Mouse (Mus musculus) embryonic facial prominence, embryonic 13.5 days (tissue): ENCODE measurements around the gene Pxmp4. TPM values are rescaled to one million over a fixed set of nuclear protein-coding genes. Genes with fewer than 3 reads are reported as not detected.

Experiments
- ATAC-seq: fragments of 200-750 bp; cut with Nextera tagmentation; 2 replicates; pipeline ENCODE4 v1.8.0; 2017; ENCODE audit warnings: low read depth; ENCODE audit not compliant: insufficient number of reproducible peaks, insufficient read depth, low FRiP score, low TSS enrichment
- H3K27ac ChIP-seq: fragments of 300-500 bp; sonication (generic); 2 replicates; pipeline ENCODE4 v1.5.1; 2015; ENCODE audit warnings: moderate library complexity, mild to moderate bottlenecking, inconsistent platforms
- H3K27me3 ChIP-seq: fragments of 300-500 bp; sonication (generic); 2 replicates; pipeline ENCODE4 v1.6.1; 2015; ENCODE audit warnings: mild to moderate bottlenecking, inconsistent platforms
- H3K36me3 ChIP-seq: fragments of 300-500 bp; sonication (generic); 2 replicates; pipeline ENCODE4 v1.6.1; 2015; ENCODE audit warnings: mild to moderate bottlenecking, inconsistent platforms
- H3K4me1 ChIP-seq: fragments of 300-500 bp; sonication (generic); 2 replicates; pipeline ENCODE4 v1.6.1; 2015; ENCODE audit warnings: inconsistent platforms
- H3K4me2 ChIP-seq: fragments of 300-500 bp; sonication (generic); 2 replicates; pipeline ENCODE4 v1.6.1; 2015; ENCODE audit warnings: moderate library complexity, mild to moderate bottlenecking, inconsistent platforms
- H3K4me3 ChIP-seq: fragments of 300-500 bp; sonication (generic); 2 replicates; pipeline ENCODE4 v1.5.1; 2015; ENCODE audit warnings: mild to moderate bottlenecking, inconsistent platforms
- H3K9ac ChIP-seq: fragments of 300-500 bp; sonication (generic); 2 replicates; pipeline ENCODE4 v1.6.1; 2015; ENCODE audit warnings: mild to moderate bottlenecking, inconsistent platforms
- H3K9me3 ChIP-seq: fragments of 300-500 bp; sonication (generic); 2 replicates; pipeline ENCODE4 v1.6.1; 2016; ENCODE audit warnings: inconsistent platforms
- WGBS: fragments of 180-500 bp; shearing (Covaris S2); methylation state at CpG from one replicate; pipeline ENCODE4 v1.1.7; 2015; ENCODE audit warnings: mixed read lengths; 5-methylcytosine and 5-hydroxymethylcytosine counted together
- polyA plus RNA-seq: library from polyadenylated mRNA; unstranded; fragments of >200 nt; fragmentation: Nextera tagmentation; extraction: Ambion mirVana; gene quantifications from 2 replicates; pipeline ENCODE4 v1.2.1, GENCODE M21; 2015

Gene Pxmp4
- polyA plus RNA-seq, 1 experiment from 2014 or later, result 24.7 TPM

DNA sequence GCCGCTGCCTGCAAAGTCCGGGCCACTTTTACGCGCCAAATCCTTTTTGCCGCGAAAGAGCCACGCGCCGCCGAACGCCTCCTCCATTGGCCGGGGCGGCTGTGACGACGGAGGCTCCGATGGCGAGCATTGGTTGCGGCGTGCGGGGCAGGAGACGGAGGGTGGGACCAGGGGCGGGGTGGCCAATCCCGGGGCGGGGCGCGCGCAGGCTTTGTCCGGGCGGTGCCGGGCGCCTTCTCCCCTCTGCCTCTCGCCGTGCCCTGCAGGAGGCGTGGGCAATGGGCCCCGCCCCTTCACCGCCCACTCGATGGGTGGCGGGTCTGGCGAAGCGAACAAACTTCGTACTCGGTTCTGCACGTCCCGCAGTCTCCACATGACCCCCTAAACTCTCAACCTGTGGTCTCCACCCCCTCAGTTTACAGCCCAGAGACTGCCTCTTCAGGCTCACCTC is 33.6 kb downstream of the Pxmp4 start, which contains the start of gene E2f1:
TSS of gene E2f1 (minus strand) at position 57 of the 451 bp plus-strand sequence.
- peak within 1 kb of the TSS; percentile 80 for H3K9ac ChIP-seq
- no peaks in the 10 kb centered on the region for H3K27me3 ChIP-seq
- H3K9me3 ChIP-seq, result no peaks in the 10 kb centered on the region
- peak; percentile 98 for ATAC-seq
- 0% methylated on average over 43 of the region's 44 CpGs for WGBS
- H3K27ac ChIP-seq, result peak within 1 kb of the TSS; percentile 88
- no peaks in the 10 kb centered on the region for H3K36me3 ChIP-seq
- peak within 1 kb of the TSS; percentile 86 for H3K4me2 ChIP-seq
- H3K4me1 ChIP-seq, result peaks cover 48% of the 10 kb centered on the region
- H3K4me3 ChIP-seq, result peak within 1 kb of the TSS; percentile 77

DNA sequence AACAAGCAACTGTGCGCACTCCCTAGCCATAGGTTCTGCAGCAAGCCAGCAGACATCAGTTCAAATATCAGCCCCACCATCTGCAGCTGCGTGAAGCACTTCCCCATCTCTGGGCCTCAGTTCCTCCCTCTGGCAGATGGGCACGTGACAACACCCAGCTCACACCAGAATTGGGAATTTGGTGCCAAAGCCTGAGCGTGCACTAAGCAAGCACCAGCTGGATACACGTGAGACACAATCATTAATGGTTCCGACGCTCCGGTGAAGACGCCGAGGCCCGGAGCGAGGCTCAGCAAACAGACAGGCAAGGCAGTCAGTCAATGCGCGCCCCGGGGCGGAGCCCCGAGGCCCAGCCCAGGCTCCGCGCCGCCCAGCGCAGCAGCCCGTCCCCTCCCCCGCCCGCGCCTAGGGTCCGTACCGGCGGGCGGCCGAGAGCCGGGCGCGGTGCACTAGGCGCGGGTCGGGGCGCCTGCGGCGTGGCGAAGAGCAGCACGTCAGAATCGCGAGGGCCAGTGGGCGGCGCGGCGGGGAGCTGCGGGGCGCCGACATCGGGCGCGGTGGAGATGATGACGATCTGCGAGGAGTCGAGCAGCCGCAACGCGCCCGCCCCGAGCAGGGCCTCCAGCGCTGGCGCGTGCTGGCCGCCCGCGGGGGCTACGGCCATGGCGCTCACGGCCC is 34.3 kb downstream of the Pxmp4 start:
- ATAC-seq, result peak; percentile 54
- 0% methylated on average over 48 of the region's 70 CpGs for WGBS

DNA sequence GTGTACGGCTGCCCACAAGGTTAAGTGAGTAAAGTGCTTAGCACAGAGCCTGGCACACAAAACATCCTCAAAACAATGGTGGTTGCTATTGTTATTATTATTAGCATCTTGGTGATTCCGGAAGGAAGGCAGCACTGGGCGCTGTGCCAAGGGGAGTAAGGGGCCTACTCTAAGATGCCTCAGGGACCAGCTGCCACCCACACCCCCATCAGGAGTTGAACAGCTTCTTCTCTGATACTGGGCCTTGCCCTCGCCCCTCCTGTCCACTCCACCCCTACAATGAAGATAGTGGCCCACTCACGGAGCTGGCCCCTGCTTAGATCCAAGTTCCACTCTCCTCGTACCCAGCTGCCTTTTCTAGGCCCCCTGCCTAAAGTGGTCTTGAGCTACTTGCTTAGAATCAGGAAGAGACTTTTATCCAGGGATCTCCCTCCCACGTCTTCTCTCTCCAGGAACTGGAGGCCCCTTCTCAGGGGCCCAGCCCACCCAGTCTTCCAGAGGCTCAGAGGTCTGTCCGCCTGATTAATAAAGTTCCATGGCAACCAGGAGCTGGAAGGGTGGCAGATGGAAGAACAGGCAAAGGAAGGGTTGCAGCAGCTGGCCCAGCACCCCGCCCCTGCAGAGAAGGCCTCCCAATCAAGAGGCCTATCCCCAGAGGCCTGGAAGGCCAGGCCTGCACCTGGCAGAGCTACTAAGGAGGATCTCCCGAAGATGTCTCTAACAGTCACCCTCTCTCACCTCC is 35.0 kb downstream of the Pxmp4 start:
- peaks cover 9% of the 10 kb centered on the region for H3K36me3 ChIP-seq
- H3K4me2 ChIP-seq, result peak overlapping the region; percentile 86
- H3K27ac ChIP-seq, result peak overlapping the region; percentile 88
- H3K4me1 ChIP-seq, result peaks cover 48% of the 10 kb centered on the region
- no peak for ATAC-seq
- no peaks in the 10 kb centered on the region for H3K27me3 ChIP-seq
- H3K4me3 ChIP-seq, result peak overlapping the region; percentile 77
- 18% methylated on average over 10 of the region's 10 CpGs for WGBS
- H3K9ac ChIP-seq, result peak overlapping the region; percentile 80
- H3K9me3 ChIP-seq, result no peaks in the 10 kb centered on the region

More for the DNA sequence above, 34.3 kb downstream of the Pxmp4 start:
- Histone ChIP-seq H3K27ac (peak overlapping the region; percentile 88), H3K4me3 (peak overlapping the region; percentile 77), H3K27me3 (no peaks in the 10 kb centered on the region), H3K4me1 (peaks cover 48% of the 10 kb centered on the region), H3K9me3 (no peaks in the 10 kb centered on the region), H3K4me2 (peak overlapping the region; percentile 86), H3K36me3 (peaks cover 2% of the 10 kb centered on the region), H3K9ac (peak overlapping the region; percentile 80)

DNA sequence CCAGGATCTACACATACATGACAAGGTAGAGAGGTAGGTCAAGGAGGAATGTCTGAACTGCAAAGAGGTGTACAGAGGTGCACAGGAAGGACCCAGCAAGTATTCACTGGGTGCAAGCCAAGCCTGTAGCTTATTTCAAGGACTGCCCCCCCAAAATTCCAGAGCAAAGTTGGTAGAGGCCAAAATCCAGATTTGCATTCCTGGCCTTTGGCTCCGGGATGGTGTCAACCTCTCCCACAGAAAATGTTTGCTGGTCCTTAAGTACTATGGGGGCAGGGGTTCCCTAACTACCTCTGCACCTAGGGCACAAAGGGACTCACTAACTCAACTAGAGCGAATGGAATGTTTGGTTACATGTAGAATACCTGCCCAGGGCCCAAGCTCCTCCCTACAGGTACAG is 35.7 kb downstream of the Pxmp4 start:
- H3K27me3 ChIP-seq, result no peaks in the 10 kb centered on the region
- peak overlapping the region; percentile 80 for H3K9ac ChIP-seq
- H3K36me3 ChIP-seq, result peaks cover 16% of the 10 kb centered on the region
- no peak for ATAC-seq
- H3K4me2 ChIP-seq, result peak overlapping the region; percentile 86
- 77% methylated on average over 2 of the region's 2 CpGs for WGBS
- peak overlapping the region; percentile 88; the same call in 1 of the 2 replicates for H3K27ac ChIP-seq
- H3K4me3 ChIP-seq, result peak overlapping the region; percentile 77
- H3K4me1 ChIP-seq, result peaks cover 48% of the 10 kb centered on the region
- H3K9me3 ChIP-seq, result no peaks in the 10 kb centered on the region

DNA sequence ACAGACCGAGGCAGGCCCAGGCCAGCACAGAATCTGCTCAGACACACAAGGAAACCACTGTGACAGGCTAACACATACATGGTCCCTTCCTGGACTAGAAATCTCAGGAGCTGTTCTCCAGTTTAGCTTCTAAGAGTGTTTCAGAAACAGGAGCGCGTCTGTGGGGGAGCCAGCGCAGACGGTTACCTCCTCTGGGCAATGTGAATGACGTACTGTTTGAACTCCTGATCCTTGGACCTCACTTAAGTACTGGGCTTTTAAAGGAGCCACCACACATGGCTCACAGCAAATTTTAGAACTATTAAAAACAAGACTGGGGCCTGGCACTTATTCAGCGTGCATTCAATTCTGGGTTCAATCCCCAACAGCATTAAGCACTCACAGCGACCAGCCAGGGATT is 36.9 kb downstream of the Pxmp4 start:
- H3K4me1 ChIP-seq, result peaks cover 48% of the 10 kb centered on the region
- no peaks in the 10 kb centered on the region for H3K9me3 ChIP-seq
- peak overlapping the region; percentile 9; the same call in 1 of the 2 replicates for H3K4me2 ChIP-seq
- ATAC-seq, result no peak
- peaks cover 21% of the 10 kb centered on the region for H3K36me3 ChIP-seq
- 0 out of 2 replicates have a peak overlapping the region, but pooled peaks have one; percentile 27 for H3K9ac ChIP-seq
- 44% methylated on average over 8 of the region's 8 CpGs for WGBS
- H3K27ac ChIP-seq, result peak overlapping the region; percentile 33; the same call in 1 of the 2 replicates
- H3K4me3 ChIP-seq, result no peak overlapping the region
- H3K27me3 ChIP-seq, result no peaks in the 10 kb centered on the region

DNA sequence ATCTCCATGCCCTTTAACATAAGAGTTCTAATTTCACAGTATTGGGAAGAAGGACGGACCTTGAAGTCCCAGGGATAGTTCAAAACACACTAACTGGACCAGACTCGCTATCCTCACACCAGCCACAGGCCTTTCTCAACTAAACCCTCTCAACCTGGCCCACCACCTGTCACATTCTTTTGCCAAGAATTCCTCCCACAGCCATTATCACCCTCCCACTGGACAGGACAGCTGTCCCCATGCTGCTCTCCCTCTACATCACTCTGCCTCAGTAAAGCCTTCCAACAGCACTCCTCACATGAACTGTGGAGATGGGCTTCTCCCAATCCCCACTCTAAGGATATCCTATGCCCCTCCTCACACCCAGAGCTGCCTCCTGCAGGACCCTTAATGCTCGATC is 37.9 kb downstream of the Pxmp4 start:
- Histone ChIP-seq H3K27ac (no peak overlapping the region), H3K4me2 (no peak overlapping the region), H3K9me3 (no peaks in the 10 kb centered on the region), H3K27me3 (no peaks in the 10 kb centered on the region), H3K4me3 (no peak overlapping the region), H3K4me1 (peaks cover 41% of the 10 kb centered on the region), H3K36me3 (peaks cover 30% of the 10 kb centered on the region), H3K9ac (peak overlapping the region; percentile 36; the same call in 1 of the 2 replicates)
- ATAC-seq, result no peak
- WGBS, result 81% methylated on average over 3 of the region's 3 CpGs

DNA sequence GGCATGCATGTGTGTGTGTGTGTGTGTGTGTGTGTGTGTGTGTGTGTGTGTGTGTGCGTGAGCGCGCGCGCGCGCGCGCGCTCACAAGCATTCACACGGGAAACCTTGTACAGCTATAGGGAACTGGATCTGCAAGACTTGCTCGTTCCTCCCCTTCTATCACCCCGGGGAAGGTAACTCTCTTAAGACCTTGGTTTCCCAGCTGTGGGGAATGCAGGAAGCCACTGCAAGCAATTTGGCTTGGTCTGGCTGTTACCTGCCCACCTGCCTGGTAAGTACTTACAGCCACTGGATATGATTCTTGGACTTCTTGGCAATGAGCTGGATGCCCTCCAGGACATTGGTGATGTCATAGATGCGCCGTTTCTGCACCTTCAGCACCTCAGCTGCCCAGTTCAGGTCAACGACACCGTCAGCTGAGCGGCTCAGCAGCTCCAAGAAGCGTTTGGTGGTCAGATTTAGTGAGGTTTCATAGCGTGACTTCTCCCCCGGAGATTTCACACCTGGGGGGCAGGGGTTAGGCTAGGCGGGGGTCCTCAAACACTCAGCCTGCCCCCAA is 39.8 kb downstream of the Pxmp4 start:
- no peak overlapping the region for H3K4me2 ChIP-seq
- H3K4me3 ChIP-seq, result no peak overlapping the region
- H3K9me3 ChIP-seq, result no peaks in the 10 kb centered on the region
- no peak for ATAC-seq
- no peak overlapping the region for H3K27ac ChIP-seq
- peaks cover 44% of the 10 kb centered on the region for H3K4me1 ChIP-seq
- peaks cover 33% of the 10 kb centered on the region for H3K36me3 ChIP-seq
- no peak overlapping the region for H3K9ac ChIP-seq
- WGBS, result 89% methylated on average over 22 of the region's 22 CpGs
- H3K27me3 ChIP-seq, result no peaks in the 10 kb centered on the region

DNA sequence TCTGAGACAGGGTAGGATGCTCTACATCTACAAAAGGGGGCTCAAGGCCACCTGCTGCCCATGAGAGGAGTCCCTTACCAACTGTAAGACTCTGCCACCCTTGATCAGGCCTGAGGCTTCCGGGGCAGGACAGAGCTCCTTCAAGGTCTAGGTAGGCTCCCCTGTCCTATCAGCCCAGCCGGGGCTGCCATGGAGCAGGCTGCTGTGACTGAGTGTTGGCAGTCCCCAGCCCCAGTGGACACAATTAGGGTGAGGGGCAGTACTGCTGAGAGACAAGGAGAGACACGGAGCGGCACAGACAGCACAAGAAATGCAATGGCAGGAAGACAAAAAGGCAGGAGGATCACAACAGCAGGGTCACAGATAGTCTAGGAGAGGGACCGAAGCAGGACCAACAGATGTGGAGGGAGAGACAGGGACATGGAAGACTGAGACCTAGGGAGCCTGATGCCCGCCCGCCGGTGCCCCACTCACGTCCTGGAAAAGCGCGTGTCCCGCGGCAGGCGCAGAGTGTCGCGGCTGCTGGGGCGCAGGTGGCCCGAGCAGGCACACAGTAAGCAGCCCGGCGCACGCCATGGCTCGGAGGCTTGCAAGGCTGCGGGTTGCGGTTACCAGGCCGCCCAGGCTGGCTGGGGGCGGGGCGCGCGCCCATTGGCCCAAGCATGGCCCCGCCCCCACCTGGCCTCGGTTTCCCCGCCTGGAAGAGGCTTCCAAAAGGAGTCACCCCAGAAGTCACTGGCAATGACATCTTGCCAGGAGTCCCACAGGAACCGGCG is 45.1 kb downstream of the Pxmp4 start, which contains the start of gene Necab3:
TSS of gene Necab3 (minus strand) at position 627 of the 776 bp plus-strand sequence.
- H3K4me2 ChIP-seq, result peak within 1 kb of the TSS; percentile 66
- peaks cover 24% of the 10 kb centered on the region for H3K36me3 ChIP-seq
- H3K4me3 ChIP-seq, result peak within 1 kb of the TSS; percentile 37
- peaks cover 35% of the 10 kb centered on the region for H3K4me1 ChIP-seq
- H3K27ac ChIP-seq, result peak within 1 kb of the TSS; percentile 28
- 0 out of 2 replicates have a peak, but pooled peaks cover 4% of the 10 kb centered on the region for H3K27me3 ChIP-seq
- H3K9ac ChIP-seq, result peak within 1 kb of the TSS; percentile 64
- H3K9me3 ChIP-seq, result no peaks in the 10 kb centered on the region
- ATAC-seq, result no peak
- 3% methylated on average over 34 of the region's 34 CpGs for WGBS

DNA sequence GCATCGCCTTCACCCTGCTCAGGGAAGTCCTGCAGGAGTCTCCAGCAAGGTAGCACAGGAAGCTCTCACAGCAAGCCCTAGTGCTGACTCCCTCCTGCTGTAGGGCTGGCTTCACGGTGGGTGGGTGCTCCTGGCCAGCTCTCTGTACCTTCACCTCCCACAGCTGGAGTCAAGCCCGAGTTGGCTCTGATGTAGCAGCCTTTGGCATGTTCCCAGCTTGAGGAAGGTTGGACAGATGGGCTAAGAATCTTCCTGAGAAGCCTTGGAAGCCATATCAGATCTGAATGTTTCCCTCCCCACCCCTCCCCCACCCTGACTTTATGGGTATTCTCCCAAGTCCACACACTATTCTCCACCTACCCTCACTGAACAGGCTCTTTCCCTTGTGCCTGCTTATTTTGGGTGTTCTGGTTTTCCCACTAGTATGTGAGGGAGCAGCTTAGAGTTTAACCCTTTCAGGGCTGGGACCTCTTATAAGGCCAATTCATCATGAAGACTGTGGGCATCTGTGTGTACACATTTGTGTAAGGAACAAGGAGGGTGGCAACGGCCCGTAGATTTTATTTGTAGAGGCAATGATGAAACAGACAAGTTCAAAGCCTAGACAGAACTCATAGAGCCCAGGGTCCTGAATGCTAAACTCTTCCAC is 46.2 kb downstream of the Pxmp4 start:
- no peak overlapping the region for H3K4me2 ChIP-seq
- H3K9me3 ChIP-seq, result no peaks in the 10 kb centered on the region
- H3K36me3 ChIP-seq, result peaks cover 12% of the 10 kb centered on the region
- ATAC-seq, result no peak
- 51% methylated on average over 5 of the region's 5 CpGs for WGBS
- no peak overlapping the region for H3K4me3 ChIP-seq
- H3K27ac ChIP-seq, result no peak overlapping the region
- H3K9ac ChIP-seq, result peak overlapping the region; percentile 21; the same call in 1 of the 2 replicates
- H3K4me1 ChIP-seq, result peaks cover 41% of the 10 kb centered on the region
- peaks cover 12% of the 10 kb centered on the region for H3K27me3 ChIP-seq

DNA sequence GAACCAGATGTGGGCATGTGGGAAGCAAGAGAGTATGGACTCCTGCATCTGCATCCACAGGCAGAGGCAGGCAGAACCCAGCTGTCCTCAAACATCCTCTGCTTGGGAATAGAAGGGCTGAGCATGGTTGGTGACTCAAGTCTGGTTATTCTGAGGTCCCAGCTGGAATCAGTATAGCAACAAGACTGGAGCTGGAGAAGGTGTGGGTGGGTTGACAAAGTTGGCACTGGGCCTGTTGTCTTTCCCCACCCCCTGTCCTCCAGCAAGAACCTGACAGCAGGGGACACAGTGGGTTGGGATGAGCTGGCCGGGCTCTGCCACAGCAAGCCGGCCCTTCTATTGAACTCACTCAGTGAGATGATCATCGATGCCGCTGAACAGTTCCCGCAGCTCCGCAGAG is 48.3 kb downstream of the Pxmp4 start:
- Histone ChIP-seq H3K9me3 (no peaks in the 10 kb centered on the region), H3K4me2 (no peak overlapping the region), H3K4me1 (peaks cover 49% of the 10 kb centered on the region), H3K27ac (no peak overlapping the region), H3K36me3 (no peaks in the 10 kb centered on the region), H3K9ac (0 out of 2 replicates have a peak overlapping the region, but pooled peaks have one; percentile 17), H3K4me3 (no peak overlapping the region), H3K27me3 (peaks cover 33% of the 10 kb centered on the region)
- no peak for ATAC-seq
- WGBS, result 91% methylated on average over 6 of the region's 6 CpGs
